Mouse (Mus musculus) cerebellum, postnatal 4 days (tissue): Measurements from ENCODE around the gene Ucp2.

Source experiments
- DNase-seq, 2 experiments: peaks; one replicate each; pipeline ENCODE4 v3.0.0; 2022; ENCODE audit warnings: low spot score in 2 of 2, mixed read lengths in 1 of 2

The Ucp2 gene

GRCm38 (mm10) chr7:100503076-100503475, 9.9 kb downstream of the Ucp2 start:
- DNase-seq, result no peak

GRCm38 (mm10) chr7:100504740-100505487, 11.8 kb downstream of the Ucp2 start:
- no peak for DNase-seq

GRCm38 (mm10) chr7:100506494-100506893, 13.4 kb downstream of the Ucp2 start:
- DNase-seq, result no peak

GRCm38 (mm10) chr7:100508670-100509069, 15.5 kb downstream of the Ucp2 start:
- no peak for DNase-seq

- DNase-seq, result no peak
Observed at GRCm38 (mm10) chr7:100511602-100512001, 18.5 kb downstream of the Ucp2 start.

GRCm38 (mm10) chr7:100514573-100514972, 21.4 kb downstream of the Ucp2 start, which contains the start of gene Dnajb13:
Gene Dnajb13, minus strand, starts transcription at chr7:100514960.
- no peak for DNase-seq

- no peak for DNase-seq
Observed at GRCm38 (mm10) chr7:100520204-100520603, 27.1 kb downstream of the Ucp2 start.

GRCm38 (mm10) chr7:100520663-100521285, 27.6 kb downstream of the Ucp2 start:
- peak; percentile 86 to 91 for DNase-seq

- no peak for DNase-seq
Observed at GRCm38 (mm10) chr7:100522222-100522621, 29.1 kb downstream of the Ucp2 start.

GRCm38 (mm10) chr7:100524669-100525068, 31.5 kb downstream of the Ucp2 start:
- no peak for DNase-seq

- DNase-seq, result no peak
Observed at GRCm38 (mm10) chr7:100530766-100531165, 37.6 kb downstream of the Ucp2 start.

- no peak for DNase-seq
Observed at GRCm38 (mm10) chr7:100533503-100533902, 40.4 kb downstream of the Ucp2 start.

- DNase-seq, result no peak
Observed at GRCm38 (mm10) chr7:100534216-100534615, 41.1 kb downstream of the Ucp2 start.

- no peak for DNase-seq
Observed at GRCm38 (mm10) chr7:100535831-100536230, 42.7 kb downstream of the Ucp2 start.

GRCm38 (mm10) chr7:100536804-100537518, 43.8 kb downstream of the Ucp2 start, which contains the start of gene Coa4:
Gene Coa4, plus strand, starts transcription at chr7:100537071.
- peak; percentile 53 to 79 for DNase-seq

GRCm38 (mm10) chr7:100537519-100537902, 44.4 kb downstream of the Ucp2 start:
- DNase-seq, result no peak

GRCm38 (mm10) chr7:100539516-100539915, 46.4 kb downstream of the Ucp2 start:
- DNase-seq, result no peak

GRCm38 (mm10) chr7:100544437-100544836, 51.3 kb downstream of the Ucp2 start:
- DNase-seq, result no peak

GRCm38 (mm10) chr7:100547631-100548030, 54.5 kb downstream of the Ucp2 start:
- no peak for DNase-seq

GRCm38 (mm10) chr7:100549796-100550195, 56.7 kb downstream of the Ucp2 start:
- no peak for DNase-seq

GRCm38 (mm10) chr7:100550338-100551007, 57.3 kb downstream of the Ucp2 start:
- DNase-seq, result no peak
